Mouse (Mus musculus): ENCODE results near the gene C1rl.
"Not testable (repeated sequence)": the region's sequence is repeated elsewhere in the genome, so short reads cannot be mapped to it uniquely, and the experiment has no call there.

C1rl gene

GRCm38 (mm10) chr6:124492842-124493561, at the start of gene C1rl:
C1rl (plus strand) TSS chr6:124493113.
- DNase-seq (ENCODE audit: low read depth, low spot score), result peak; percentile 65

- no peak for DNase-seq (ENCODE audit: low read depth, low spot score)
Observed at GRCm38 (mm10) chr6:124443338-124443737, 49.6 kb upstream of the C1rl start.

GRCm38 (mm10) chr6:124446024-124446423, 46.9 kb upstream of the C1rl start:
- DNase-seq (ENCODE audit: low read depth, low spot score), result no peak

- DNase-seq (ENCODE audit: low read depth, low spot score), result no peak
Observed at GRCm38 (mm10) chr6:124446459-124446858, 46.5 kb upstream of the C1rl start.

- DNase-seq (ENCODE audit: low read depth, low spot score), result no peak
Observed at GRCm38 (mm10) chr6:124447356-124447755, 45.6 kb upstream of the C1rl start.

- DNase-seq (ENCODE audit: low read depth, low spot score), result peak; percentile 28
Observed at GRCm38 (mm10) chr6:124448186-124448852, 44.6 kb upstream of the C1rl start.

GRCm38 (mm10) chr6:124448959-124449667, 43.8 kb upstream of the C1rl start:
- no peak for DNase-seq (ENCODE audit: low read depth, low spot score)

GRCm38 (mm10) chr6:124449668-124450383, 43.1 kb upstream of the C1rl start:
- no peak for DNase-seq (ENCODE audit: low read depth, low spot score)

- no peak for DNase-seq (ENCODE audit: low read depth, low spot score)
Observed at GRCm38 (mm10) chr6:124451995-124452394, 40.9 kb upstream of the C1rl start.

GRCm38 (mm10) chr6:124453756-124454155, 39.2 kb upstream of the C1rl start:
- no peak for DNase-seq (ENCODE audit: low read depth, low spot score)

- DNase-seq (ENCODE audit: low read depth, low spot score), result no peak
Observed at GRCm38 (mm10) chr6:124456243-124456642, 36.7 kb upstream of the C1rl start.

- DNase-seq (ENCODE audit: low read depth, low spot score), result no peak
Observed at GRCm38 (mm10) chr6:124457827-124458226, 35.1 kb upstream of the C1rl start.

GRCm38 (mm10) chr6:124458505-124458904, 34.4 kb upstream of the C1rl start:
- no peak for DNase-seq (ENCODE audit: low read depth, low spot score)

- no peak for DNase-seq (ENCODE audit: low read depth, low spot score)
Observed at GRCm38 (mm10) chr6:124459388-124459787, 33.5 kb upstream of the C1rl start.

GRCm38 (mm10) chr6:124463881-124464291, 29.0 kb upstream of the C1rl start:
- DNase-seq (ENCODE audit: low read depth, low spot score), result no peak

GRCm38 (mm10) chr6:124464305-124465271, 28.3 kb upstream of the C1rl start, which contains the start of gene Clstn3:
Clstn3 (minus strand) TSS chr6:124464794.
- peak; percentile 62 for DNase-seq (ENCODE audit: low read depth, low spot score)

- DNase-seq (ENCODE audit: low read depth, low spot score), result no peak
Observed at GRCm38 (mm10) chr6:124465299-124465698, 27.6 kb upstream of the C1rl start.

- no peak for DNase-seq (ENCODE audit: low read depth, low spot score)
Observed at GRCm38 (mm10) chr6:124465729-124466128, 27.2 kb upstream of the C1rl start.

- DNase-seq (ENCODE audit: low read depth, low spot score), result no peak
Observed at GRCm38 (mm10) chr6:124471121-124471520, 21.8 kb upstream of the C1rl start.

- DNase-seq (ENCODE audit: low read depth, low spot score), result not testable (repeated sequence)
Observed at GRCm38 (mm10) chr6:124471783-124472638, 20.9 kb upstream of the C1rl start.

All from CD4-positive, CD25-positive, alpha-beta regulatory T cell, adult 2 months (primary cell).